Mouse (Mus musculus): Measurements from ENCODE around the gene Hmga1. TPM values are rescaled to one million over a fixed set of nuclear protein-coding genes. Genes with fewer than 3 reads are reported as not detected.
A peak's percentile ranks its signal among the peaks of the same experiment; 100 is the strongest.

Gene Hmga1
- polyA plus RNA-seq, 1 experiment = 73.2 TPM

GRCm38 (mm10) chr17:27523121-27523520 is 33.2 kb upstream of the Hmga1 start:
- WGBS = 65% methylated on average over 7 of the region's 7 CpGs
- no peak for TF ChIP-seq POLR2A (IDR thresholded peaks at IDR 0.05; ENCODE audit: borderline replicate concordance, extremely low read depth, low read depth, low read length)
- TF ChIP-seq CTCF (IDR thresholded peaks at IDR 0.05; ENCODE audit: insufficient read depth, low read length) = no peak
- no peak for DNase-seq
- no peak overlapping the region for H3K4me3 ChIP-seq (replicated peaks; ENCODE audit: extremely low read depth, low read depth, low read length)
- H3K4me1 ChIP-seq (ENCODE audit: control insufficient read depth, insufficient read depth, low read length) = no peaks in the 10 kb centered on the region

GRCm38 (mm10) chr17:27527188-27527587 is 29.1 kb upstream of the Hmga1 start:
- H3K4me1 ChIP-seq (ENCODE audit: control insufficient read depth, insufficient read depth, low read length) = no peaks in the 10 kb centered on the region
- no peak for DNase-seq
- TF ChIP-seq POLR2A (IDR thresholded peaks at IDR 0.05; ENCODE audit: borderline replicate concordance, extremely low read depth, low read depth, low read length) (no peak), CTCF (IDR thresholded peaks at IDR 0.05; ENCODE audit: insufficient read depth, low read length) (no peak)
- no peak overlapping the region for H3K4me3 ChIP-seq (replicated peaks; ENCODE audit: extremely low read depth, low read depth, low read length)
- WGBS = 47% methylated on average over 6 of the region's 6 CpGs

- H3K4me1 ChIP-seq (ENCODE audit: control insufficient read depth, insufficient read depth, low read length) = no peaks in the 10 kb centered on the region
- DNase-seq = no peak
- WGBS = 54% methylated on average over 8 of the region's 8 CpGs
- no peak overlapping the region for H3K4me3 ChIP-seq (replicated peaks; ENCODE audit: extremely low read depth, low read depth, low read length)
- TF ChIP-seq POLR2A (IDR thresholded peaks at IDR 0.05; ENCODE audit: borderline replicate concordance, extremely low read depth, low read depth, low read length) = no peak
- no peak for TF ChIP-seq CTCF (IDR thresholded peaks at IDR 0.05; ENCODE audit: insufficient read depth, low read length)
Measured at GRCm38 (mm10) chr17:27528030-27528429, 28.3 kb upstream of the Hmga1 start.

- WGBS = 58% methylated on average over 5 of the region's 5 CpGs
- Histone ChIP-seq H3K4me3 (replicated peaks; ENCODE audit: extremely low read depth, low read depth, low read length) (no peak overlapping the region), H3K4me1 (ENCODE audit: control insufficient read depth, insufficient read depth, low read length) (no peaks in the 10 kb centered on the region)
- TF ChIP-seq CTCF (IDR thresholded peaks at IDR 0.05; ENCODE audit: insufficient read depth, low read length) = no peak
- TF ChIP-seq POLR2A (IDR thresholded peaks at IDR 0.05; ENCODE audit: borderline replicate concordance, extremely low read depth, low read depth, low read length) = no peak
- no peak for DNase-seq
Measured at GRCm38 (mm10) chr17:27528767-27529166, 27.5 kb upstream of the Hmga1 start.

DNA sequence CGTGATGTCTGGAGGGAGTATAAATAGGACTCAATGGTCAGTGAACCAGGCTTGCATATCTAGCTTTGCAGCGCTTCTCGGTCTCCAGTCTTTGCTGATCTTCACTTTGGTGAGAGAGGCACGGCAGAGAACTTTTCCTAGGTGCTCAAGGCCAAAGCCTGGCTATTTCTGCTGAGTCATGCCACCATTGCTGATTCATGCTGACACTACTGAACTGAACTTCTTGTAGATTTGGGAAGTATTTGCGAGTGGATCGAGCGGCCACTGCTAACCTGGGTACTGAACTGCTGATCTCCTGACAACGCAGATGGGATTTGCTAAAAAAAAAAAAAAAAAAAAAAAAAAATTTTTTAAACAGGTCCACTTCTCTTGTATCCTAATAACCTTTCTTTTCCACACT is 24.2 kb upstream of the Hmga1 start:
- no peak for DNase-seq
- no peak for TF ChIP-seq POLR2A (IDR thresholded peaks at IDR 0.05; ENCODE audit: borderline replicate concordance, extremely low read depth, low read depth, low read length)
- TF ChIP-seq CTCF (IDR thresholded peaks at IDR 0.05; ENCODE audit: insufficient read depth, low read length) = no peak
- no peaks in the 10 kb centered on the region for H3K4me1 ChIP-seq (ENCODE audit: control insufficient read depth, insufficient read depth, low read length)
- 76% methylated on average over 8 of the region's 8 CpGs for WGBS
- H3K4me3 ChIP-seq (replicated peaks; ENCODE audit: extremely low read depth, low read depth, low read length) = no peak overlapping the region

GRCm38 (mm10) chr17:27533354-27533753 is 22.9 kb upstream of the Hmga1 start:
- H3K4me1 ChIP-seq (ENCODE audit: control insufficient read depth, insufficient read depth, low read length) = no peaks in the 10 kb centered on the region
- 91% methylated on average over 3 of the region's 3 CpGs for WGBS
- TF ChIP-seq POLR2A (IDR thresholded peaks at IDR 0.05; ENCODE audit: borderline replicate concordance, extremely low read depth, low read depth, low read length) (no peak), CTCF (IDR thresholded peaks at IDR 0.05; ENCODE audit: insufficient read depth, low read length) (0 out of 2 replicates have a peak, but pooled peaks have one; percentile 25)
- H3K4me3 ChIP-seq (replicated peaks; ENCODE audit: extremely low read depth, low read depth, low read length) = no peak overlapping the region
- DNase-seq = no peak

GRCm38 (mm10) chr17:27534718-27535117 is 21.6 kb upstream of the Hmga1 start:
- DNase-seq = peak; percentile 91
- TF ChIP-seq POLR2A (IDR thresholded peaks at IDR 0.05; ENCODE audit: borderline replicate concordance, extremely low read depth, low read depth, low read length) (no peak), CTCF (IDR thresholded peaks at IDR 0.05; ENCODE audit: insufficient read depth, low read length) (peak; percentile 100)
- WGBS = 3% methylated on average over 10 of the region's 10 CpGs
- H3K4me3 ChIP-seq (replicated peaks; ENCODE audit: extremely low read depth, low read depth, low read length) = no peak overlapping the region
- H3K4me1 ChIP-seq (ENCODE audit: control insufficient read depth, insufficient read depth, low read length) = no peaks in the 10 kb centered on the region

DNA sequence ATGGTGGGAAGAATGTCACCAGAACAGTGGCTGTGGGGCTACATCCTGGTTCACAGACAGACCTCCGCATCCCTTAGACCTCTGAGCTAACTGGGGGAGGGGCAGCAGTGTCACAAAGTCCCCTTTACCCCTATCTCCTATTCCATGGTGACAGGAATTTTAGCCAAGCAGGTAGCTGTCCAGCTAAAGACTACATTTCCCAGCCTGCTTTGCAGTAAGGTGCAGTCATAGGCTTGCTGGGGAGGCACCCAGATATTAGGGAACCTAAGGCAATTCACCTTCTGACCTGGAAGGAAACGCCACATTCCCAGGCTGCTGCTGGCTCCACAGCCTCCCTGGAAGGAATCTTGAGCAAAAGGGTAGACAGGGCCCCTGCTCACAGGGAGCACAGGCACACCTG is 15.0 kb upstream of the Hmga1 start:
- WGBS = 79% methylated on average over 2 of the region's 2 CpGs
- Histone ChIP-seq H3K4me1 (ENCODE audit: control insufficient read depth, insufficient read depth, low read length) (no peaks in the 10 kb centered on the region), H3K4me3 (replicated peaks; ENCODE audit: extremely low read depth, low read depth, low read length) (no peak overlapping the region)
- no peak for TF ChIP-seq CTCF (IDR thresholded peaks at IDR 0.05; ENCODE audit: insufficient read depth, low read length)
- no peak for TF ChIP-seq POLR2A (IDR thresholded peaks at IDR 0.05; ENCODE audit: borderline replicate concordance, extremely low read depth, low read depth, low read length)
- no peak for DNase-seq

- TF ChIP-seq CTCF (IDR thresholded peaks at IDR 0.05; ENCODE audit: insufficient read depth, low read length) (no peak), POLR2A (IDR thresholded peaks at IDR 0.05; ENCODE audit: borderline replicate concordance, extremely low read depth, low read depth, low read length) (no peak)
- WGBS = 79% methylated on average over 3 of the region's 3 CpGs
- H3K4me3 ChIP-seq (replicated peaks; ENCODE audit: extremely low read depth, low read depth, low read length) = no peak overlapping the region
- no peak for DNase-seq
- H3K4me1 ChIP-seq (ENCODE audit: control insufficient read depth, insufficient read depth, low read length) = no peaks in the 10 kb centered on the region
Measured at GRCm38 (mm10) chr17:27541984-27542383, 14.3 kb upstream of the Hmga1 start.

- TF ChIP-seq POLR2A (IDR thresholded peaks at IDR 0.05; ENCODE audit: borderline replicate concordance, extremely low read depth, low read depth, low read length) (no peak), CTCF (IDR thresholded peaks at IDR 0.05; ENCODE audit: insufficient read depth, low read length) (no peak)
- Histone ChIP-seq H3K4me3 (replicated peaks; ENCODE audit: extremely low read depth, low read depth, low read length) (no peak overlapping the region), H3K4me1 (ENCODE audit: control insufficient read depth, insufficient read depth, low read length) (no peaks in the 10 kb centered on the region)
- 83% methylated on average over 11 of the region's 11 CpGs for WGBS
- DNase-seq = no peak
Measured at GRCm38 (mm10) chr17:27544551-27544950, 11.7 kb upstream of the Hmga1 start.
